Mouse (Mus musculus): ENCODE results near the gene A3galt2.

Gene A3galt2

DNA sequence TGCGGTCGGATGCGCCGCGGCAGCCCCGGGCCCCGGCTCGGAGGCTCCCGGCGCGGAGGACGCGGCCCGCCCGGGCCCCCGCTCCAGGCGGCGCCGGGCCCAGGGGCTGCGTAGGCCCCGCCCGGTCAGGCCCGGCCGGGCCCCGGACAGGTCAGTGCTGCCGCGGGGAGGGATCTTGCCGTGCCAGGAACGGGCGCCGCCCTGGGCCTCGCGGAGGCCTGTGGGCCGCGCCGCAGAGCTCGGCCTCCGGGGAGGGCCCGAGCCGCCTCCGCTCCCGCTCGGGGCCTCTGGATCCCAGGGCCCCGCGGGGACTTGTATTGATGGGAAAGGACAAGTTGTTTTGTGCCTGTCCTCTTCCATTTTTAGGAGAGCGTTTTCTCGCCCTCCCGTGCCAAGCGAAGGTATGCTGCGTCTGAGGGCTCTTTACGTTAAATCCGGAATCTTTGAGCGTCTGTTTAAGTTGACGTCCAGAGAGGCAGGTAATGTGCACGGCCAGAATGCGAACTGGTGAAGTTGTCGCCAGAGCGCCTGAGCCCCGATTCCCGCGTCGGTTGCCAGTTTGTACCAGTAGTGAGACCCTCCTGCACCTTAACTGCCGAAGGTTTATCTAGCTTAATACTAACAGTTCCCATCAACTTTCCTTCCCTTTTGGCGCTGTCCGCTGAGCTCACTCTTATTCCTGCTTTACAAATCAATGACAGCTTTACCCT is 27.3 kb upstream of the A3galt2 start:
- DNase-seq (ENCODE audit: low spot score in 2 of 2): no peak

DNA sequence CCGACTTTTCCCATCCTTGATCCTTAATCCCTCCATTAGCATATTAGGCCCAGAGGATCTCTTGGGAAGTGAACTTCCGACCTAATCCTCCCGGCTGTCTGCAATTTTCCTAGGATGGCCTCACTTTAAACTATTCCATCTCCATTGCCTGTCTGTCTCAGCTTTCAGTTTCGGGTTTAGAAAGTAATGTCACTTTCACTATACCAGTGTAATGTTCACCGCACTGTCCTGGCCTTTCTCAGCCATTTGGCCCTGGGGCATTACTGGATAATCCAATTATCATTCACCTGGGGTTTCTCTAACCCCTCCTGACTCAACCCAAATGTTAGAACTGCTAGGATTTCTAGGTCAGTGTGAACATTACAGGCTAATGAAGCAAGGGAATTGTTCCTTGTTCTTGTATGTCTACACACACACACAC is 26.7 kb upstream of the A3galt2 start:
- DNase-seq (ENCODE audit: low spot score in 2 of 2): no peak

DNA sequence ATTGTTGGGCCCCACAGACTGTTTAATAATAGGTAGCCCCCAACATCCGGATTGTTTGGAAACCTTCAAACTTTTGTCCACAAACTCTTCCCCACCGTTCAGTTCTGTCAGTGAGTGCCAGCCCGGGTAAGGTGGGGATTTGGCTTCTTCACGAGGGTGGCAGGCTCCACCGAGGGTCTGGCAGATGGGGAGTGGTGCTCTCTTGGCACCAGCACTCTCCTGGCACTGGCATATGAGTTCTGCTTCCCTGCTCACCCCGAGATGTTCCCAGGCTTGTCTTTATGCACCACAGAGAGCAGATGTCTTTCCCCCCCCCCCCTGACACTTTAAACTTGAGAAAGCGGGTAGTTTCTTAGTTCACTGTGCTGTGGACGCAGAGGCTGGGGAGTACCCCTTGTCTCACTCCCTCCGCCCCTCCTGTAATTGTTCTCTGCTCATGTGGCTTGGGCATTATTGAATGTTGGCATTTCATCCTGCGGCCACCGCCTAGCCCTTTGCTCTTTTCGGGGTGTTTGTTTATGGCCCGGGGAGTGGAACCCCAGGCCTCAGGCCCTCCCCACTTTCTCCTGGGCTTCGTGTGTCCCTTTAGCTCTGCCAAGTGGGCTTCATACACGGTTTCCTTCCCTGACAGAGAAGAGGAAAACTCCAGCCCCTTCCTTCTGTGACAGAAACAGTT is 26.0 kb upstream of the A3galt2 start:
- no peak for DNase-seq (ENCODE audit: low spot score in 2 of 2)

- no peak for DNase-seq (ENCODE audit: low spot score in 2 of 2)
Observed at GRCm38 (mm10) chr4:128729709-128730037, 25.5 kb upstream of the A3galt2 start.

DNA sequence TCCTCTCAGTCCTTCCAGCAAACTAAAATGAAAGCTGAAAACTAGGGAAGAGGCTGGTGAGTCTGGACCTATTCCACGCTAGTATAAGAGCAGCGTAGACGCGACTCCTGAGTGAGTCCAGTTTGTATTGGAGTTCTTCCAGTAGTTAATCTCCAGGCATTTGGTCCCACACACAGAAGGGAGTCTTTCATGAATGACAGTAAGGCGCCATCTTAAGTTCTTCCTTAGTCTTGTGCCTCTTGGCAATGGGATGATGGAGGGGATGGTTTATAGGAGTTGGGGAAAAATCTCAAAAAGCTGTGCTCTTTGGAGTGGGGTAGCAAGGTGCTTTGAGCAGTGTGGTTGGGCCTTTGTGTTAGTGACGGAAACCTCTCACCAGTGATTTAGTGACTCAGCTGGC is 24.9 kb upstream of the A3galt2 start:
- no peak for DNase-seq (ENCODE audit: low spot score in 2 of 2)

DNA sequence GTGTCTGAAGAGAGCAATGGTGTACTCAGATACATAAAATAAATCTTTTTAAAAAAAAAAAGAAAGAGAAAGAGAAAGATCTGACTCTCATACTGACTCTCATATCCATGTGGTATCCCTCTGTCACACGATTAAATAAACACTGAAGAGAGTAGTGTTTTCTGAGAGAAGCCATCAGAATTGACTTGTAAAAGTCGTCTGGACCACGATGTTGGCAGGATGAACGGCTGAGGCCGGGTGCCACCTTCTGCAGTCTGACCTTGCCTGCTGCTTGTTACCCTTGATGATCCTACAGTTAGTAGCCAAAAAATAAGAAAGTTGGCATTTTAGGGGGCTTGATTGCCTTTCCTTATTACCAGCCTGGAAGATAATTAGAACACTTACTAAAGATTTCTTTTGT is 22.4 kb upstream of the A3galt2 start:
- no peak for DNase-seq (ENCODE audit: low spot score in 2 of 2)

DNA sequence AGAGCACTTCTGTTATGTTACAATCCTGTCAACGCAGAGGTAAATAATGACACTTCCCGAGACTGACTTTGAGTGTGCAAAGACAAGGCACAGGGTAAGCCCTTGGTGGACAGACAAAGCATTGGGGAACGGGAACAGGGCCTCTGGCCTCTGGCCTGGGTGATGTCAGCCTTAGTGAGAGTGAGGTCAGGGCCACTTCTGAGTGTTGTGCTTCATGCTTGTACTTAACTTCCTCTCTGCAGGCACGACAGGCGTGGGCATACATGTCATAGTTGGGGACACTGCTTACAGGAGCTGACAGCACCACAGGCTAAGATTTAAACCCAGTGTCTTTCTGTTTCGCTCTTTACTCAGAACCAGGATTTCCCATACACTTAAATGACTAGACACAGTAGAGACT is 21.7 kb upstream of the A3galt2 start:
- no peak for DNase-seq (ENCODE audit: low spot score in 2 of 2)

DNA sequence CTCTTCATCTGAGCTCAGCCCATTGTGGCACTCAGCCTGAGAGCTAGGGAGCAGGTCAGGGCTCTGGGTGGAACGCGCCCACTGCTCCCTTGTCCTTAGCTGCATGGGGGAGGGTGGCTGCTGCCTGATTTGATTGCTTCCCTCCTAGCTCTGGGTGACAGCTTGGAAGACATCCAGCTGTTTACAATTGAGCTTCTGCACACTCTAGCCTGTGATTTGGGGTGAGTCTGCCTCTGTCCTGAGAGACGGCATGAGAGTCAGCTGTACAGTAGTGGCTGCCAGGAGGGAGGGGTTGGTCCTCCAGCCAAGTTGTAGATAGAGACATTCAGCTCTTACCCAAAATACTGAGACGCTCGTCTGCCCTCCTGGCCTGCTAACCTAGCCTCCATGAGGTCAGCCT is 20.9 kb upstream of the A3galt2 start:
- DNase-seq (ENCODE audit: low spot score in 2 of 2): peak in 1 of 2 experiments; percentile 55

DNA sequence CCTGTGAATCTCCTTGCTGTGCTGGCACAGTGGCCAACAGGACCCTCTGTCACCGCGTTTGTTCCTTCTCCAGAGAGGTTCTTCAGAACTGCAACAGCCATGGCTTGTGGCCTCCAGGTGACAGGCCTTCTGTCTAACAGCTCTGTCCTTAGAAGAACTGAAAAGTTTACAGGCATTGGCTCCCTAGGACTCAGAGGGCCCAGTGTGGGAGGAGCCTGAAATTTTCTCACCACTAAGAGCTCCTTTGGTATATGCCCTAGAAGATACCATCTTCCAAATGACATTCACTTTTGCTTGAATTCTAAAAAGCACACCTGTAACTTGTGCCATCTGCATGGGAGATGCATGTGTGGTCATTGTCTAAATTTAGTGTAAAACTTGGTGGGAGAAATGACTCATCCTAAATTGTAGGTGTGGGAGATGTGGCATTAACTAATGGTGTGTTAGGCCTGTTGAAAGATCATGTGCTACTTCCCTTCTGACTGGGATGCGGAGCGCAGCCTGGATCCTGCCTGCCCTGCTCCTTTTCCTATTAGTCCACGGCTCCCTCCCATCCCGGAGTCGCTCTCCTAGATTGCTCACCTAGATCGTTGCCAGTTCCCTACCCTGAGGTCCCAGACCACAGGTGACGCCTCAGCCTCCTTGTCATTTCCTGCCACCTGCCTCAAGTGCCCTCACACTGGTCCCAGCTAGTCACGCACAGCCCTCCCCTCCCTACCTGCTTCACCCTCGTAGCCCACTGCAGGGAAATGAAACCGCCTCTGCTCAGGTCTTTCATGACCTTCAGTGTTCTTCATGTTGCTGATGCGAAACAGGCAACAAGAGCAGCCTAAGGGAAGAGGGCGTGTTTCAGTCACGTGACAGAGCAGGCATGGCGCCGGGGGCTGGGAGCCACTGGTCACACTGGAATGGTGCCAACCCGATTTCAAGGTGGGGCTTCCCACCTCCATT is 20.2 kb upstream of the A3galt2 start:
- no peak for DNase-seq (ENCODE audit: low spot score in 2 of 2)

DNA sequence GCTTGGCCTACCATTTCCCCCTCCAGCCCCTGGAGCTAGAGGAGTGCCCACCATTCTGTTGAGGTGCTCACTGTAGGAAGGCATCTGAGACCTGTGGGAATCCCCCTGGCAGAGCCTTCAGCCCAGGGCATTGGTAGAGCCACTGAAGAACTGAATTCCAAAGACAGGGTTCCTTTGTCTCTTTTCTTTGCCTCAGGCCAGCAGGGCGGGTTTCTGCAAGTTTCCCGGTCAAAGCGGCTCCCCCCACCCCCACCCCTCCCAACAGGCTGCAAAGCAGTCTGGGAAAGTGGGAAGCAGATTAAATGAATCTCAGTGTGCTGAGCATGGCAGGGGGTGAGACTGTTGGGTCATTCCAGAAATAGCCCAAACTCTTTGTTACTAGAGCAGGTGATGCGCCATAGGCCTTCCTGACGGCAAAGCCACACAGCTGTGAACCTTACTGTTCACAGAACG is 18.0 kb upstream of the A3galt2 start:
- no peak for DNase-seq (ENCODE audit: low spot score in 2 of 2)

DNA sequence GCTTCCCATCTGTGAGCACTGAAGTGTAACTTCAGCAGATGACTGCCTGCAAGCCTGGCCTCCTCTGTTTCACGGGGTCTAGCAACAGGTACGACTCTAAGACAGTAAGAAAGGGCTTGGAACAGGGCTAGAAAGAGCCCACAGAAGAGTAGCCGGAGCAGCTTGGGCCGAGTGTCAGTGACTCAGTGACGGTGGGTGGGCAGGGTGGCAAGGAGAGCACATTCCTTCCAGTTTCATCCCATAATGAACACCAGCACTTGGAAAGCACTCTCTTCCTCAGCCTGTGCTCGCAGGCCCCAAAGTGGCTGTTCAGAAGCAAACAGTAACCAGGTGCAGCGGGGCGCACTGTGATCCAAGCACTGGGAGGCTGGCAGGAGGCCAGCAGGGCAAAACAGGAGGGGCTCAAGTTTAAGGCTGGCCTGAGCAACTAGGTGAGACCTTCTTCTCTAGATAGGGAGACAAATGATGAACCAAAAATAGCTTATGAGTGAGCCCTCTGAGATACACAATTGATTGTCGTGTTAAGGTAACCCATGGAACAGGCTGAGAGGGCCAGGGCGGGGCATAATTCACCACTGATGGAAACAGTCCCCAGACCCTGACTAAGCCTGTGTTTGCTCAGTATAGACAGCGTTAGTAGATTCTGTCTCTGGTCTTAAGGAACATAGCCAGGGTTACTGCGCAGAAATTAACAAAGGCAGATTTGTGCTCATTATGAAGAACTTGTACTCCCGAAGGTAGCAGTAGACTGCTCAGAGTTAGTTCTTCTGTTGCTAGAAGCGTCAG is 17.1 kb upstream of the A3galt2 start:
- no peak for DNase-seq (ENCODE audit: low spot score in 2 of 2)

DNA sequence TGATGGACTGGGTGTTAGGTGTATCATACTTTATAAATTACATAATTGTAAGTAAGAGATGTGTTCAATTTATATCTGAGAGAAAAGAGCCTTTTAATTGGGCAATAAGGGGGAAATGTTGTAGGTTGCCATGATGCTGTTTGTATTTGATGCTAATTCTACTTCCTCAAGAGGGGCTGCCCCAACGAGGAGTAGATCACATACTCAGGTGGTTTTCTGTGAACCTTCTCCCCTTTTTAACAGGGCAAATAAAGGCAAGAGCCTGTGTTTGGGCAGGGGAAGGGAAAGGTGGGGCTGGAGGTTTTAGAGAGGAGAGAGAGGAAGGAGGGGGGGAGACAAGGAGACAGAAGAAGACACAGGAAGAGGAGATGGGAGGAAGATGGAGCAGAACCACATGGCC is 14.3 kb upstream of the A3galt2 start:
- no peak for DNase-seq (ENCODE audit: low spot score in 2 of 2)

DNA sequence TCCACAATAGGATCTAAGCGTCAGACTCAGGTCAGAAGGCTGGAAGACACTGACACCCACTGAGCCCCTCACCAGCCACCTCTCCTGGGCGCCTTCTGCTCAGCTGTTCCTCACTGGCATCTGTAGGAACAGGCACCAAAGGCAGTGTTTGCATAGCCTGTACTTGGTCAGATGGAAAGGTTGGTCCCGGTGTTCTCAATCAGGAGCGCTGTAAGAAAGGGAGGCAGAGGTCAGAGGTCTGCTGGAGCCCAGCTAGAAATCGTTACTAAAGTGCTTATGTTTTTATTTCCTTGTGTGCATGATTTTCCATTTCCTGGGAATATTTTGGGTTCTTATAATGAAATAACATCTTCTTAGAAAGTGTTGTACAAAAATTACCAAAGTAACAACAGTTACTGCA is 13.3 kb upstream of the A3galt2 start:
- DNase-seq (ENCODE audit: low spot score in 2 of 2): no peak

- DNase-seq (ENCODE audit: low spot score in 2 of 2): no peak
Observed at GRCm38 (mm10) chr4:128742379-128742970, 12.7 kb upstream of the A3galt2 start.

DNA sequence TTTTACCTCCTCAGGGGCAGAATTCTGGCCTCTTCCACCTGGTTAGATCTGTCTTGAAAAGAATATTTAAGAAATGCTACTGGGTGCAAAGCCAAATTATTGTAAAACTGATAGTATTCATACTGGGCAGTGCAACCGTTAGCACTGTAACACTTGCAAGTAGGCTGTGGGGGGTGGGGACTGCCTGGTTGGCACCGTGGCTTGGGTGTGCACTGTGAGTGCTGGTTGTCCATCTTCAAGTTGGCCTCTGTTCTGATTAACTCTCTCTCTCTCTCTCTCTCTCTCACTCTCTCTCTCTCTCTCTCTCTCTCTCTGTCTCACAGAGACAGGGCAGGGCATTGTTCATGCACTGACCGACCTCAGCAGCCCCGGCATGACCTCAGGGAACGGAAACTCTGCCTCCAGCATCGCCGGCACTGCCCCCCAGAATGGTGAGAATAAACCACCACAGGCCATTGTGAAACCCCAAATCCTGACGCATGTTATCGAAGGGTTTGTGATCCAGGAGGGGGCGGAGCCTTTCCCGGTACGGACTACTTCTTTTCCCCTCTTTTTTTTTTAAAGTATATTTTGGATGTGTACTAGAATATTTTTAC is 12.0 kb upstream of the A3galt2 start:
- no peak for DNase-seq (ENCODE audit: low spot score in 2 of 2)

DNA sequence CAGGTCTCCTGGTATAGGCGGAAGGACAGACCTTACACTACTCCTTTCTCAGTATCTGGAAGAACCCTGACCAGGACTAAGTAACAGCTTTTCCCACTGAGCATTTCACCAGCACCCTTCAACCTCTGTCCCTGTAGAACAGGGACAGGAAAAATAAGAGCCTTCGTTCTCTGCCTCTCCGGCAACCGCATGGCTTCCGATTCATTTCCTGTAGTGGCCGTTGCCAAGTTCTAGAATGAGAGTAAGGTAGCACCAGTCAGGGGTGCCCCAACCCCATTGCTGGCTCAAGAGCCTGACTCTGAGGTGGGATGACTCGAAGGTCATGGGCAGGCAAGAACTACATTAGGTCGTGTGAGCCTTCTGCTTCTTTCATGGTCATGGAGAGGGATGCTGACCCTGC is 10.0 kb upstream of the A3galt2 start:
- no peak for DNase-seq (ENCODE audit: low spot score in 2 of 2)

DNA sequence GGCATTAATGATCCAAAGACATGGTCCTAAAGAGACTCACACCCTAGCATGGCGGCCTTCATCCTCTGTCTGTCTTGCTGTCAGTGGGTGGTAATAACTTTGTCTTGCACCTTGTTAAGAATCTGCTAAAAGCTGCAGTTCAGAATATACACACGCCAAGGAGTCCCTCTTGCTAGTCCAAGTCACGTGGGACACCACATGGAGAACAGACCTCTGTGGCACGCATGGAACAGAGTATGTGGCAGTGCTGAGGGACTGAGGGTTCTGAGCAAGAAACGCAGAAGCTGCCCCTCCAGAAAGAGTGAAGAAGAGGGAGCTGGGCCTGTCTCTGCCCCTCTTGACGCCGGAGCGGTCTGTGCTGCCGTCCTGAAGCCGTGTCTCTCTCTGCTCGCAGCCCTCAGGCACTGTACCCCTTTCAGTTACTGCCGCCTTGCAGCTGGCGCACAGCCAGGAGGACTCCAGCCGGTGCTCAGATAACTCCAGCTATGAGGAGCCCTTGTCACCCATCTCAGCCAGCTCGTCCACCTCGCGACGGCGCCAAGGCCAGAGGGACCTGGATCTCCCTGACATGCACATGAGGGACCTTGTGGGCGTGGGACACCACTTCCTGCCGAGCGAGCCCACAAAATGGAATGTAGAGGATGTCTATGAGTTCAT is 7.4 kb upstream of the A3galt2 start:
- no peak for DNase-seq (ENCODE audit: low spot score in 2 of 2)

DNA sequence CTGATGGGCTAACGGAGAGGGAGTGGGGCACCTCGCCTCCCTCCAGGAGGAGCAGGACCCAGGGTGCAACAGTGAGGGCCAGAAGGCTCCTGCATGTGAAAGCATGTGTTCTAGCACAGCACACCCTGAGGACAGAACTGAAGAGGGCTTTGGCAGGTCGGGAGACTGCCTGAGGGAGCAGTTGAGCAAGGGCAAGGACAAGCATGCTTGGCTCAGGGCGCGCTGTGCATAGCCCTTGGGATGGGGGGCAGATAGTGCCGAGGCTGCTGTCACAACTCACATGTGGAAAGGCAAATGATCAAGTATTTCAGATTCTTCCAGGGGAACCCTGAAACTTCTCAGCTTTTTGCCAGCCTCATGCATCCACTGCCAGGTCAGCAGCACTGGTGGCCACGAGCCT is 6.9 kb upstream of the A3galt2 start:
- DNase-seq (ENCODE audit: low spot score in 2 of 2): no peak

DNA sequence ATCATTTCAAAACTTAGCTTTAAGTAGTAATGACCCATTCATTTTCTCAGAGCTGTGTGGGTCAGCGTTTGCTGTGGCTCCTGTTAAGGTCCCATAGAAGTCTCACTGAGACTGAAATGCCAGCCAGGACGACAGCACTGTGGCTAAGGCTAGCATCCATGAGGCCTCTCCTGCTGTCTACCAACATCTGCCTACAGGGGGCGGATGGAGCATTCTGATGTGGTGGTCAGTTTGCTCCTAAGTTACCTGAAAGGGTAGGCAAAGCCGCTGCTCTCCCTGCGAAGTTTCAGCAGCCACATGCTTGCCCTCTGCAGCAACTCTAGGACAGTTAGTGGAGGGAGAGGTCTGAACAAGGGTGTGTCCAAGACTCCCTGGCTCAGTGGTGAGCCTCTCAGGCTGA is 4.2 kb upstream of the A3galt2 start:
- DNase-seq (ENCODE audit: low spot score in 2 of 2): no peak

GRCm38 (mm10) chr4:128752031-128752757 is 3.0 kb upstream of the A3galt2 start:
- no peak for DNase-seq (ENCODE audit: low spot score in 2 of 2)
